Mouse (Mus musculus): Measurements from ENCODE around the gene Pex5l. TPM values are rescaled to one million over a fixed set of nuclear protein-coding genes. Genes with fewer than 3 reads are reported as not detected.

The Pex5l gene
- polyA plus RNA-seq, 2 experiments = 0.04 TPM; not detected in 1

GRCm38 (mm10) chr3:33024566-33024965 is 118.5 kb downstream of the Pex5l start:
- no peak for ATAC-seq (ENCODE audit: insufficient read depth)

GRCm38 (mm10) chr3:33003901-33004300 is 139.1 kb downstream of the Pex5l start:
- H3K27me3 ChIP-seq (ENCODE audit: control insufficient read depth, insufficient read depth, low read length) = no peaks in the 10 kb centered on the region
- no peak for ATAC-seq (ENCODE audit: insufficient read depth)
- no peak for TF ChIP-seq EP300 (IDR thresholded peaks at IDR 0.05; ENCODE audit: low read depth)
- no peak for TF ChIP-seq CTCF (IDR thresholded peaks at IDR 0.05; ENCODE audit: low read depth)
- DNase-seq (ENCODE audit: low read depth in 3 of 3, low spot score in 3 of 3) = no peak
- H3K9me3 ChIP-seq (ENCODE audit: control insufficient read depth, low read length) = no peaks in the 10 kb centered on the region
- H3K36me3 ChIP-seq (replicated peaks; ENCODE audit: control insufficient read depth, insufficient read depth, low read depth) = no peaks in the 10 kb centered on the region
- H3K4me3 ChIP-seq (ENCODE audit: insufficient read depth in 1 of 2, low read depth in 2 of 2, low read length in 2 of 2) = no peak overlapping the region
- 53% methylated on average over 4 of the region's 4 CpGs for WGBS (ENCODE audit: insufficient replicate concordance)
- no peak overlapping the region for H3K9ac ChIP-seq (replicated peaks)
- no peak overlapping the region for H3K4me2 ChIP-seq (ENCODE audit: low read depth)
- H3K4me1 ChIP-seq (replicated peaks; ENCODE audit: control insufficient read depth in 2 of 2, insufficient read depth in 2 of 2, low read length in 1 of 2) = no peaks in the 10 kb centered on the region
- no peak overlapping the region for H3K27ac ChIP-seq

More at GRCm38 (mm10) chr3:33024566-33024965, 118.5 kb downstream of the Pex5l start:
- no peak for TF ChIP-seq EP300 (IDR thresholded peaks at IDR 0.05; ENCODE audit: low read depth)
- TF ChIP-seq CTCF (IDR thresholded peaks at IDR 0.05; ENCODE audit: low read depth) = no peak
- Histone ChIP-seq H3K4me1 (replicated peaks; ENCODE audit: control insufficient read depth in 2 of 2, insufficient read depth in 2 of 2, low read length in 1 of 2) (no peaks in the 10 kb centered on the region), H3K4me3 (ENCODE audit: insufficient read depth in 1 of 2, low read depth in 2 of 2, low read length in 2 of 2) (no peak overlapping the region), H3K9ac (replicated peaks) (no peak overlapping the region), H3K9me3 (ENCODE audit: control insufficient read depth, low read length) (no peaks in the 10 kb centered on the region), H3K27ac (no peak overlapping the region), H3K27me3 (ENCODE audit: control insufficient read depth, insufficient read depth, low read length) (no peaks in the 10 kb centered on the region), H3K4me2 (ENCODE audit: low read depth) (no peak overlapping the region), H3K36me3 (replicated peaks; ENCODE audit: control insufficient read depth, insufficient read depth, low read depth) (no peaks in the 10 kb centered on the region)
- DNase-seq (ENCODE audit: low read depth in 3 of 3, low spot score in 3 of 3) = no peak
- WGBS (ENCODE audit: insufficient replicate concordance) = 29% methylated on average over 5 of the region's 5 CpGs

- no peak overlapping the region for H3K9ac ChIP-seq (replicated peaks)
- DNase-seq (ENCODE audit: low read depth in 3 of 3, low spot score in 3 of 3) = no peak
- H3K9me3 ChIP-seq (ENCODE audit: control insufficient read depth, low read length) = no peaks in the 10 kb centered on the region
- WGBS (ENCODE audit: insufficient replicate concordance) = 52% methylated on average over 3 of the region's 3 CpGs
- H3K27me3 ChIP-seq (ENCODE audit: control insufficient read depth, insufficient read depth, low read length) = no peaks in the 10 kb centered on the region
- H3K4me2 ChIP-seq (ENCODE audit: low read depth) = no peak overlapping the region
- TF ChIP-seq EP300 (IDR thresholded peaks at IDR 0.05; ENCODE audit: low read depth) (no peak), CTCF (IDR thresholded peaks at IDR 0.05; ENCODE audit: low read depth) (no peak)
- H3K27ac ChIP-seq = no peak overlapping the region
- no peak for ATAC-seq (ENCODE audit: insufficient read depth)
- no peak overlapping the region for H3K4me3 ChIP-seq (ENCODE audit: insufficient read depth in 1 of 2, low read depth in 2 of 2, low read length in 2 of 2)
- no peaks in the 10 kb centered on the region for H3K36me3 ChIP-seq (replicated peaks; ENCODE audit: control insufficient read depth, insufficient read depth, low read depth)
- H3K4me1 ChIP-seq (replicated peaks; ENCODE audit: control insufficient read depth in 2 of 2, insufficient read depth in 2 of 2, low read length in 1 of 2) = no peaks in the 10 kb centered on the region
Measured at GRCm38 (mm10) chr3:33001769-33002168, 141.3 kb downstream of the Pex5l start.

GRCm38 (mm10) chr3:33000383-33001015 is 142.5 kb downstream of the Pex5l start:
- WGBS (ENCODE audit: insufficient replicate concordance) = 76% methylated on average over 8 of the region's 8 CpGs
- no peak for TF ChIP-seq EP300 (IDR thresholded peaks at IDR 0.05; ENCODE audit: low read depth)
- no peak for TF ChIP-seq CTCF (IDR thresholded peaks at IDR 0.05; ENCODE audit: low read depth)
- H3K4me1 ChIP-seq (replicated peaks; ENCODE audit: control insufficient read depth in 2 of 2, insufficient read depth in 2 of 2, low read length in 1 of 2) = no peaks in the 10 kb centered on the region
- ATAC-seq (ENCODE audit: insufficient read depth) (no peak), DNase-seq (ENCODE audit: low read depth in 3 of 3, low spot score in 3 of 3) (no peak)
- H3K9ac ChIP-seq (replicated peaks) = no peak overlapping the region
- no peaks in the 10 kb centered on the region for H3K9me3 ChIP-seq (ENCODE audit: control insufficient read depth, low read length)
- H3K27me3 ChIP-seq (ENCODE audit: control insufficient read depth, insufficient read depth, low read length) = no peaks in the 10 kb centered on the region
- no peak overlapping the region for H3K4me3 ChIP-seq (ENCODE audit: insufficient read depth in 1 of 2, low read depth in 2 of 2, low read length in 2 of 2)
- H3K36me3 ChIP-seq (replicated peaks; ENCODE audit: control insufficient read depth, insufficient read depth, low read depth) = no peaks in the 10 kb centered on the region
- H3K27ac ChIP-seq = no peak overlapping the region
- no peak overlapping the region for H3K4me2 ChIP-seq (ENCODE audit: low read depth)

- no peaks in the 10 kb centered on the region for H3K9me3 ChIP-seq (ENCODE audit: control insufficient read depth, low read length)
- no peak overlapping the region for H3K9ac ChIP-seq (replicated peaks)
- WGBS (ENCODE audit: insufficient replicate concordance) = 57% methylated on average over 12 of the region's 12 CpGs
- no peak overlapping the region for H3K4me2 ChIP-seq (ENCODE audit: low read depth)
- TF ChIP-seq CTCF (IDR thresholded peaks at IDR 0.05; ENCODE audit: low read depth) (no peak), EP300 (IDR thresholded peaks at IDR 0.05; ENCODE audit: low read depth) (no peak)
- H3K4me3 ChIP-seq (ENCODE audit: insufficient read depth in 1 of 2, low read depth in 2 of 2, low read length in 2 of 2) = no peak overlapping the region
- no peaks in the 10 kb centered on the region for H3K4me1 ChIP-seq (replicated peaks; ENCODE audit: control insufficient read depth in 2 of 2, insufficient read depth in 2 of 2, low read length in 1 of 2)
- DNase-seq (ENCODE audit: low read depth in 3 of 3, low spot score in 3 of 3) (no peak), ATAC-seq (ENCODE audit: insufficient read depth) (no peak)
- H3K36me3 ChIP-seq (replicated peaks; ENCODE audit: control insufficient read depth, insufficient read depth, low read depth) = no peaks in the 10 kb centered on the region
- no peak overlapping the region for H3K27ac ChIP-seq
- no peaks in the 10 kb centered on the region for H3K27me3 ChIP-seq (ENCODE audit: control insufficient read depth, insufficient read depth, low read length)
Measured at GRCm38 (mm10) chr3:32991713-32992575, 151.1 kb downstream of the Pex5l start.

Measured in liver, embryonic 14.5 days (tissue).